Mouse (Mus musculus): ENCODE data around the gene Fam187b.
"Not testable (repeated sequence)": the region's sequence is repeated elsewhere in the genome, so short reads cannot be mapped to it uniquely, and the experiment has no call there.

The Fam187b gene

DNA sequence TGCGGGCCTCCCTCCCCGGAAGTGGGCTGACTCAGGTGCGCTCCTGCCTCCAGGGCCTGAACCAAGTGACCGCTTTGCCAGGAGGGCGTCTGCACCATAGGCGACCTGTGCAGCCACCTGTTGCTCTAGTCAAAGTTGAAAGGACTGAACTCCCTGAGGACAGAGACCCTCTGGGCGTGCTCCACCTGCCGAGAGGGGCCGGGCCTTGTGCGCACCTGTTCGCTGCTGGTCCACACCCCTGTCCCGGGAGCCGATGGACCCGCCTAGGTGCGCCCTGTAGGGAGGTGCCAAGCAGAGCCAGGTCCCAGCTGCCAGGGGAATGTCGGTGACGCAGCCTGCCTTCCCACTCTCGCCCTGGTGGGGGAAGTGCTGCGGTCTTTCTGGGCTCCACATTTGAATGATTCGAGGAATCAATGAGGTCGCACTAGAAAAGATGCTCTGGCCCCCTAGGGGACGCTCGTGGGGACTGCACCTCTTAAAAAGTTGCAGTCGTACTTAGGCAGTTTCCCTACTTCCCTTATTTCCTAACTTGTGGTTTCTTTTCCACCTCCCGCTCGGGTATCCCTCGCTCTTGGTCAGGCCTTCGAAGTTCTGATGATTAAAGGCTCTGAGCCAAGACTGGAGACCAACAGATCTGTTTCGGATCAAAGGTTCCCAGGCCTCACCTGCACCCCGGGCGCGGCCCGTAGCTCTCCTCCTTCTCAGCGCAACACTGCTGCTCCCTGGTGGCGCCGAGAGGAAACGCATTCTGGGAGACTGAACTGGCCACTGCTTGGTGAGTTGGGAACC lies at the start of gene Fam187b:
TSS of gene Fam187b (plus strand) at position 290 of the 789 bp plus-strand sequence.
- DNase-seq: peak; percentile 92

DNA sequence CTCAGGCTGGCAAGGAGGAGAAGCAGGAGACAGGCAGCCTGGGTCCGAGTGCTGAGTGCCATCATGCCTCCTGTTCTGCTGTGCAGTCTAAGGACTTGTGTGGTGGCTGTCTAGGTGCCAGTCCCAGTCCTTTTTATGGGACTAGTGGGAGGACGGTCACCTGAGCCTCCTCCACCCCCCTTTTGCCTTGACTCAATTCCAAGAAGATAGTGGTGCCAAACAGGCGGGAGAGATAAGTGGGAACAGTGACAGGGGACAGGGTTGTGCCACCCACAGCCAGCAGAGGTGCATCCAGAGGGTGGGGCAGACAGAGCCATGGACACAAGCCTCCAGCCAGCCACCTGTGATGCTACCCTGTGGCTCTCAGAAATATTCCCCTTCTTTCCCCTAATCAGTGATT lies 49.5 kb upstream of the Fam187b start:
- DNase-seq: no peak

DNA sequence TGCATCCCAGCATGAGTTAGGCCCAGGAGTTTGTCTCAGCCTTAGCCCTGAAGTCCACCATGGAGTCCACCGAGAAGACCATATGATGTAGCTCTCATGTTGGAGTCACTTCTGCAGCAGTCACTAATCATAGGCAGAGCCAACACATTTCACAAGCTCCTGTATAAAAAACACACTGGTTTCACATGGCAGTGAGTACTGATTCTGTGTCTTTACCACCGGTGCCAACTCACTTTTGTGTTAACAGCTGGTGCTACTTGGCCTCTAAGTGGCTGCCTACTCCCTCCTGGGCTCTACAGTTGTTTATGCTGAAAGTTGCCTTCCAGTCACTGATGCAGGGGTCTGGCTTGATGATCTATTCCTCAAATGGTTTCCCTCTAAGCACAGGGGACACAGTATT lies 49.0 kb upstream of the Fam187b start, which contains the start of gene Hamp2:
TSS of gene Hamp2 (minus strand) at position 101 of the 400 bp plus-strand sequence.
- not testable (repeated sequence) for DNase-seq

DNA sequence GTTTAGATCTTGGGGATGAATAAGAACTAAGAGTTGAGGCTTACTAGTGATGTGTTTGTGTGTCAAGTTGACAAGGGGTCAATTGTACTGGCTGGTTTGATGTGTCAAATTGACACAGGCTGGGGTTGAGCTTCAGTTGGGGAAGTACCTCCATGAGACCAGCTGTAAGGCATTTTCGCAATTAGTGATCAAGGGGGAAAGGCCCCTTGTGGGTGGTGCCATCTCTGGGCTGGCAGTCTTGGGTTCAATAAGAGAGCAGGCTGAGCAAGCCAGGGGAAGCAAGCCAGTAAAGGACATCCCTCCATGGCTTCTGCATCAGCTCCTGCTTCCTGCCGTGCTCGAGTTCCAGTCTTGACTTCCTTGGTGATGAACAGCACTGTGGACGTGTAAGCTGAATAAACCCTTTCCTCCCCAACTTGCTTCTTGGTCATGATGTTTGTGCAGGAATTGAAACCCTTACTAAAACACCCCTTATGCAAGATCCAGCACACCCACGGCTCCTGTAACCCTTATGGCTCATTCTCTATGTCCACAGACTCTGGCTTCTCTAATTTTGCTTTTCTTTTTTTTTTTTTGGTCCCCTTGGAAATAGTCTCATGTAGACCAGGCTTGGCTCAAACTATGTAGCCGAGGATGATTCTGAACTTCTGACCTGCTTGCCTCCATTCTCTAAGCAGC lies 38.0 kb upstream of the Fam187b start:
- DNase-seq: not testable (repeated sequence)

DNA sequence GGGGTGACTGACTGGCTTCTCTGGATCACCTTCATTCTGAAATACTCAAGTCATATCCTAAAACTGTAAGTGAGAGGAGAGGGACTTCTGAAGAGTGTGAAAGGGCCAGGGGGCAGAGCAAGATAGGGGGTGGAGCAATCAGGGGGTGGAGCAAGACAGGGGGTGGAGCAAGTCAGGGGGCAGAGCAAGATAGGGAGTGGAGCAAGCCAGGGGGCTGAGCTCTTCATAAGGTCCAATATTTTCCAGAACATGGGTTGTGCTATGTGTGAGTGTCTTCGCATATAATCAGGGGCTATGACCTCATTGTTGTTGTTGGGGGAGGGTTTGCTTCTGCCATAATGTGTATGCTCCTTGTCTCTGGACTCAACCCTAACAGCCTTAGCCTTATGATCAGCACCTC lies 33.5 kb upstream of the Fam187b start:
- not testable (repeated sequence) for DNase-seq

DNA sequence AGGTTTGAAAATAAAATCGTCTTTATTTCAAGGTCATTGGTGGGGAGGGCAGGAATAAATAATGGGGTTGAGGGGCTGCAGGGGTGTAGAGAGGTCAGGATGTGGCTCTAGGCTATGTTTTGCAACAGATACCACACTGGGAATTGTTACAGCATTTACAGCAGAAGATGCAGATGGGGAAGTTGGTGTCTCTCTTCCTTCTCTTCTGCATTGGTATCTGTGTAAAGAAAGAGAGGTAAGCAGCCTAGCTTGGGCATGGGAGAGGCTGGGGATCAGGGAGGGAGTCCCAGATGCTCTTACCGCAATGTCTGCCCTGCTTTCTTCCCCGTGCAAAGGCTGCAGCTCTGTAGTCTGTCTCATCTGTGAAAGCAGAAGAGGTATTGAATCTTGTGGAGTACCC lies 31.2 kb upstream of the Fam187b start:
- DNase-seq: not testable (repeated sequence)

DNA sequence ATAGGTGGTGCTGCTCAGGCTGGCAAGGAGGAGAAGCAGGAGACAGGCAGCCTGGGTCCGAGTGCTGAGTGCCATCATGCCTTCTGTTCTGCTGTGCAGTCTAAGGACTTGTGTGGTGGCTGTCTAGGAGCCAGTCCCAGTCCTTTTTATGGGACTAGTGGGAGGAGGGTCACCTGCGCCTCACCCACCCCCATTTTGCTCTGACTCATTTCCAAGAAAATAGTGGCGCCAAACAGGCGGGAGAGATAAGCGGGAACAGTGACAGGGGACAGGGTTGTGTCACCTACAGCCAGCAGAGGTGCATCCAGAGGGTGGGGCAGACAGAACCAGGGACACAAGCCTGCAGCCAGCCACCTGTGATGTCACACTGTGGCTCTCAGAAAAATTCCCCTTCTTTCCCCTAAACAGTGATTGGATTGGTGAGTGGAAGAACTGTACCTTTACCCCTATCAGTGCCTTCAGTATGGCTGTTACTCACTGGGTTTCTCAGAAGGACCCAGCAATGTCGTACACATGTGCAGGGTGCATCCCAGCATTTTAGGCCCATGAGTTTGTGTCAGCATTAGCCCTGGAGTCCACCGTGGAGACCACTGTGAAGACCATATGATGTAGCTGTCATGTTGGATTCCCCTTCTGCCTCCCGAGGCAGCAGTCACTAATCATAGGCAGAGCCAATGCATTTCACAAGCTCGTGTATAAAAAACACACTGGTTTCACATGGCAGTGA lies 29.5 kb upstream of the Fam187b start, which contains the start of gene Hamp:
TSS of gene Hamp (minus strand) at position 124 of the 727 bp plus-strand sequence.
- no peak for DNase-seq

DNA sequence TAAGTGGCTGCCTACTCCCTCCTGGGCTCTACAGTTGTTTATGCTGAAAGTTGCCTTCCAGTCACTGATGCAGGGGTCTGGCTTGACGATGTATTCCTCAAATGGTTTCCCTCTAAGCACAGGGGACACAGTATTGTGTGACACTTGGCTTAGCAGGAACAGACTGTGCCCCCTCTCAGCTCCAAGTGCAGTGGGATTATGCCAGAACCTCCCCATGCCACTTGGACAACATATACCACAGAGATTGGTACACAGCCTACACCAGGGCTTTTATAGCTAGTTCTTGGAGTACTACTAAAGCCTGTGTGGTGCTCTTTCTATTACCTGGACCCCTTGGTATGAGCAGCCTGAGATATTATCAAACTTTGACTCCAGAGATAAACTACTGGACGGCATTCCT lies 28.9 kb upstream of the Fam187b start:
- DNase-seq: not testable (repeated sequence)

DNA sequence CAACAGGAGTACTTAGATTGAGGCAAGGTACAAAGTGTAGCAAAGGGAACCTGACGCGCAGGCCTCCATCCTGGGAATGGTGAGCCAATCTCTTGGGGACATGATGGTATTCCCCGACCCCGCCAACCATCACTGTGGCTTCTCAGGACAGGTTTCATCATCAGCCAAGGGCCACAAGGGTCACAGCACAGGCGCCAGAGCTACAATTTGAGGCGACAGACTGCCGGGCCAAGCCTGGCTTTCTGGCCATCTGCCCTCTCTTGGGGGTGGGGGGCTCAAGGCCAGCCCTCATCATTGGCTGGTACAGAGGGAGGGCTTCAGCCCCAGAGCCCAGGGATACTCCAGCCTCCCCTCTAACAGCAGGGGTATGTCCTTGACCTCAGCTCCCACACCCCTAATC lies 28.1 kb upstream of the Fam187b start:
- DNase-seq: not testable (repeated sequence)

DNA sequence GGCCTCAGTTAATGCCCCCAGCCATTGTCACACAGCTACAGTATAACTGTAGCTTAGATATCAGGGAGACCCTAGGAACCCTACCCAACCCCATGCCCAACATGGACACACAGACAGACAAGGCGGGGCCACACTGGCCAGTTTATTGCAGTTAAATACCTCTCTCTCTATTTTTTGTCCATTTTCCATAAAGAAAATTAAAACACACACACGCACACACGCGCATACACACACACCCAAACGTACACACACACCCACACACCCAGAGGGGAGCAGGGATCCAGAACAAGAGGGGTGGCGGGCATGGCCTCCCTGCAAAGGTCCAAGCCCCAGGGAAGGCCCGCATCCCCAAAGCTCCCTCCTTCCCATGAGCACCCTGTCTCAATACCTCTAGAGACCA lies 27.7 kb upstream of the Fam187b start:
- no peak for DNase-seq

DNA sequence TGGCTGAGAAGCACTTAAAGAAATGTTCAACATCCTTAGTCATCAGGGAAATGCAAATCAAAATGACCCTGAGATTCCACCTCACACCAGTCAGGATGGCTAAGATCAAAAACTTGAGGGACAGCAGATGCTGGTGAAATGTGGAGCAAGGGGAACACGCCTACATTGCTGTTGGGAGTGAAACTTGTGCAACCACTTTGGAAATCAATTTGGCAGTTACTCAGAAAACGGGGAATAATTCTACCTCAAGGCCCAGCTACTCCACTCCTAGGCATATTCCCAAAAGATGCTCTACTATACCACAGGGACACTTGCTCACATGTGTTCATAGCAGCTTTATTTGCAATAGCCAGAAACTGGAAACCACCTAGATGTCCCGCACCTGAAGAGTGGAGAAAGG lies 23.7 kb upstream of the Fam187b start:
- DNase-seq: not testable (repeated sequence)

DNA sequence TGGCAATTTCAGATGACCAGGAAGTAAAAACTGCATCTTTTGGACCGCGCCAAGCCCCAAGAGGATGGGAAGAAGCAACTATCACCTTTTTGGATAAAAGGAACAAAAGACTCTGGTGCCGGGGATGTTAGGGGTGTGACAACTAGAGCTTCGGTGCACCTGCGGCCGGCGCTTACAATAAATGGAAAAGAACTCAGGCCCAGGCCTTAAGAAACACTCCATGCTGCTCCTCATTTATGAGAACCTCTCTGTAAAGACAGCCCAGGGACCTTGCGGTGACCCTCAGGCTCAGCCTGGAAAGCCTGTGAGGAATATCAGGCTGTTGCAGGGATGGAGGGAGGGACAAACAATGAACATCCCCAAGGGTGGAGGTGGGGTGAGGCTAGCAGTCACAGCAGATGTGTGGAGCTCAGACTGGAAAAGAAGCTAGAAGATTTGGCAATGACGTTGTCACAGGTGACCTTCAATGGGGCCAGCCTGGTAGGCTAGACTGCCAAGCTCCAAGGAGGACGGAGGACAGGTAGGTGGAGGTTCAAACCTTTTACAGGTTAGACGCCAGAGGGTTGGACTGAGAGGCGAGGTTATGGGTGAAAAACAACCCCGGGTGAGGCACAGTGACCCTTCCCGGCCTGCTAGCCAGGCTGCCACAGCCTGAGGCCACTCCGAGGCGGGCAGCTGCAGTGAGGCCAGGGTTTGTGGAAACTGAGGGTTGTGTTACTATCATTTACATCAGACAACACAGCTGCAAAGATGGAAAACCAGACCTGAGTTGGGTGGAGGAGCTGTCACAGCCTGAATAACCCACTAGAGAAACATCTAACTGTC lies 20.9 kb upstream of the Fam187b start:
- DNase-seq: no peak

DNA sequence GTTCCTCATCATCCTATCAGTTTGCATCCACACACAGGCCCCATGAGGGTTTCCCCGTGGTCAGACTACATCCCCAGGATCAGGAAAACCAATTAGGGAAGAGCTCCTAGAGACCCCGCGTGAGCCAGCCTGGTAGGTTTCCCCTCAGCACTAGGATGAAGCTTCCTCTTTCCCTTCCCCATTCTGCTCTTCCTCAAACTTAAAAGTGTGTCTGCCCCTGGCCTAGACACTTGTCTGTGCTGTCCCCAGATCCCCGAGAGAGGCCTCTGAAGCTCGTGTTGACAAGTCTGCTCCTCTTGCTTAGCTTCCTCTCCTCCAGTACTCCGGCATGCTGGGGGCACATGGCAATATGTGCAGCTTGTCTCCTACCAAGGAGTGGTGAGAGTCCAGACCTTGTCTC lies 20.1 kb upstream of the Fam187b start:
- DNase-seq: no peak

DNA sequence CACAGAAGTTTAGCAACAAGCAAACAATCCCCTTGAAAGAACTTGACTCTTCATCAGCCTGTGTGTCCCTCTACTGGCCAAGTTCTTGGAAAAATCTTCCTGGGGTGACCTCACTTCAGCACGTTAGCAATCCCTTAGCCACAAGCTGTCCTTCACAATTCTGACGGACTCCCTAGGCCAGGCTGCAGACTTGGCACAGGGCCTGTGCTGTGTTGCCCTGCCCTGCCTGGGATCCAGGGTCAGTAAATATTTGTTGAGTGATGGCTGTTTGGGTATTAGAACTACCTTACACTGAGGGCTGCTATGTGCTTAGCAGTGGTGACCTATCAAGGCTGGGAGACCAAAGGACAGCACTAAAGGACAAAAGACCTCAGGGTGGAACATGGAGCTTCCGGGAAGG lies 19.6 kb upstream of the Fam187b start:
- no peak for DNase-seq

DNA sequence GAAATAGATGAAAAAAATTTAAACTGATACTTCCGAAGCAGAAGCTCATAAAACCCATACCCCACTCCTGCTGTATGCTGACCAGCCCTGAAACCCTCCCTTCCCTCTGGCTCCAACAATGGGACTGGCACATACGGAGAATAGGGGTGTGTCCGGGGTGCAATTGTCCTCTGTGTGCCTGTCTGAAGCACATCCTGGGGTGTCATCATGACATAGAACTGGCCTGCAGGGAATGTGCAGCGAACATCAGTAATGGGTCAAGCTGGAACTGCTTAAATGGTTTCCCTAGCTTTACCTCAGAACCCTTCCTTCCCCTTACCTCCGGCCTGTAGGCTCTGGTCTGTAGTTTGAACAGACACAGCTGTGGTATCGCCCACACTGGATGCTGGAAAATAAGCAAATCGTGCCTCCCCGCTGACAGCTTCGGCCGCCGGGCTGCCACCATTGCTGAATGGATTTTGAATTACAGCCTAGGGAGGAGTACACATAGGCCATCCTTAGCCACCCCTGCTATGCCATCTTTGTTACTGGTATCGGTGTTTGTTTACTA lies 18.5 kb upstream of the Fam187b start:
- no peak for DNase-seq

DNA sequence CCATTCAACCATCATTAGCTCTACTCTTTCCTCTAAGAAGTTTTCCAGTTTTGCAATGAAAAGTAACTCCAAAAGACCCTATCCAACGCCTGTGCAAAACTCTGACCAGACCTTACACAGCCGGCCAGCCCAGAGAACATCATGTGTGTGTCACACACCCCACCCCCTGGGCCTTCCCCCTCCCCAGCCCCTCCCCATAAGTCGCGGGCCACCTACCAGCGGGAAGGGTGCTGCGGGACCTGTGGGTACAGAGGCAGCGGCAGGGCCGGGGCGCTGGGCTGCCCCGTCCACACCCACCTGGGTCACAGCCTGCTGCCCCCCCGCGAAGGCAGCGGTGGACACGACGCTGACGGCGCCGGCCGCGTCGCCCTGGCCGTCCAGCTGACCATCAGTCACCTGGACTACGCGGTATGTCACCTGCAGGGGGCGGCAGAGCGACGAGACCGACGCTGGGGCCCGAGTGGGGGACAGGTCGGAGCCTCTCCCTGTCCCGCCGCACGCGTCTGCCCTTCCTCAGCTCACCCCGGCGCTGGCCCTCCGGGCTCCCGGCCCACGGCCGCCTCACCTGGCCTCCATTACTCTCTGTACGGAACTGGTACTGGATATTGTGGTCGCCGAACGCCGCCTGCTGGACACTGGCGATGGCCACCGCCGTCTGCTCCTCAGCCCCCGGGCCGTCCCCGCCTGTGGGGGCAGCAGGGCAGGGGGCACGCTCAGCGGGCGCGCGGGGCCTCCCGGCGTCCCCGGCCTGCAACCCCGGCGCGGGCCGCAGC lies 17.8 kb upstream of the Fam187b start:
- DNase-seq: peak; percentile 85

DNA sequence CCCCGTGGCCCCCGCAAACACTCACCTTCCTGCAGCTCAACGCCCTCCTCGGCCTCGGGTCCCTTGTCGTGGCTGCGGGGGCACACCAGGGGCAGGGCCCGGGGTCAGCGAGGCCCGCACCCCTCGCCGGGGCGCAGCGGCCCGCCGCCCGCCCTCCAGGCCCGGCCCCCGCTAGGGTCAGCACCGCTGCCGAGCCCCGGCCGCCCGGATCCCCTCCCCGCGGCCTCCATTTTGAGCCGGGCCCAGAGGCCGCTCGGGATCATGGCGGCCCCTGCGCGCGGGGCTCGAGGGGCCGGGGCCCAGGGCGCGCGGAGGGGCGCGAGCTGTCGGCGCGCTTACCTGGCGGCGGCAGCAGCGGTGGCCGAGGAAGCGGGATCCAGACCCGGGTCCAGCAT lies 17.2 kb upstream of the Fam187b start:
- DNase-seq: no peak

DNA sequence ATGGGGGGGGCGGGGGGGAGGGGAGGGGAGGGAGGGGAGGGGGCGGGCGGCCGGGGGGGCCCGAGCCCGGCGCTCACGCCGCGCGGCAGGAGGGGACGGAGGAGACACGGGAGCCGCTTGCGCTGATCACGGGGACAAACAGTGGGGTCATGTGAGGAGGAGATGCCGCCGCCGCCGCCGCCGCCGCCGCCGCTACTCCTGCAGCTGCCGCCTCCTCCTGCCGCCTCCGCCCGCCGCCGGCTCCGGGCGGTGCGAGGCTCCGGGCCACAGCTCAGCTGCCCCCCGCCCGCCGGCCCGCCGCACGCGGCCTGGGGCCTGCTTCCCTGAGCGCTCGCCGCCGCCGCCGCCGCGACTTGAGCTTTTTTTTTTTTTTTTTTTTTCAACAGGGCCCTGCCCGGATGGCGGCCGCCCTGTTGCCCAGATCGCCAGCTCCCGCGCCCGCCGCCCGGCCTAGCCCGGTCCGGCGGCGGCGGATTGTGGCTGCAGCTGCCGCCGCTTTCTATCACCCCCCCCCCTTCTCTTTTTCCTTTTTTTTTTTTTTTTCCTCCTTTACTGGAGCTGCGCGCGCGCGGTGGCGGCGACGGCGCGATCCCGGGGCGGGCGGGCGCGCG lies 16.7 kb upstream of the Fam187b start, which contains the start of gene Usf2:
TSS of gene Usf2 (minus strand) at position 48 of the 611 bp plus-strand sequence.
- peak; percentile 81 for DNase-seq

DNA sequence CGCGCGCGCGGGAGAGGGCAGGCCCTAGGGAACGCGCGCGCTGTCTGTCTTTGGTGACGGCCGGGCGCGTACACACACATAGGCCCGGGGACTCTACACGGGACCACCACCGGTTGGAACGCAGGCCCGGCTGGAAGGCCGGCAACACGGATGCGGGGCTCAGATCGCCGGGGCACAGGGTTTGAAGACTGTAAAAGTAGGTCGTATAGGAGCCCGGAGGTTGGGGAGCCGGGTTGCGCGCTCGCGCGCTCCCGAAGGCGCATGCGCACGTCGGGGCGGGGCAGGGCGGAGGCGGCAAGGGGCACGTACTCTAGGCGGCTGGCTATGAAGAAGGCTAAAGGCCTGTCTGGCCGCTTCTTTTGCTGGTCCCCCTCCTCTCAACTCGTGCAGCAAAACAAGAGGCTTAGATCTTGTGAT lies 16.2 kb upstream of the Fam187b start:
- DNase-seq: peak; percentile 95

DNA sequence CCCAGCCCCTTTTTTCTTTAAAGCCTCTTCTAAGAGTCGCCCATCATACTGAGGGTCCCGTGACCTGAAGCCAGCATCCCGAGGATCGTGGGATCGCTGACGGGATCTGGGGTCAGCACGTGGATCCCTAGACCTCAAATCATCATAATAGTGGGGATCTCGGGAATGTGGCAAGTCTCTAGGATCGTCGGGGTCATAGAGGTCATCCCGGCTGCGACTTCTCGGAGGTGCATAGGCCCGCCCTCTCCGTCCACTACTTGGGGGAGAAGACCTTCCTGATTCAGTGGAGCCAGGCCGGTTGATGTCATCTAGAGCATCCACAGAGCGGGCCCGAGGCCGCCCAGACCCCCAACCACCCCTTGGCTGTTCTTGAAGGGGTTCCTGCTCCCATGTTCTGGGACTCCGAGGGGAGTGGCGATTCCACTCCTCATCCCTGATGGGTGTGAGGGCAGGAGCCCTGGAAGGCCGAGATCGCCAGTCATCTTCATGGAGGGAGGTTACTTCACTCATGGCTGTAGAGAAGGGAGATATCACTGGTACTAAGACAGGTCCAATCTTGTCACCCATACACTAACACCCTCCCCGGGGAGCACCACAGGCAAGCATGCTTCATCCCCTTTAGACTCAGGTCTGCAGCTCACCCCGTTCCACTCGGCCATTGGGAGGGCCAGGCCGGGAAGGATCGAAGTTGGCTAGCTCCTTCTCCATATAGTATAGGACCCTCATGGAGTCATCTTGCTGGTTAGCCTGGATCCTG lies 15.3 kb upstream of the Fam187b start:
- DNase-seq: peak; percentile 30

Data from thymus, postnatal 14 days (tissue).